Mouse (Mus musculus) mature B cell (primary cell): ENCODE data around the gene Prss35.

Experiments used
- in situ Hi-C: fragments of 300-500 bp; cut with MboI; formaldehyde crosslinking; loops from 2 replicates; pipeline ENCODE4 v1.14.3; 2019

The Prss35 gene

DNA sequence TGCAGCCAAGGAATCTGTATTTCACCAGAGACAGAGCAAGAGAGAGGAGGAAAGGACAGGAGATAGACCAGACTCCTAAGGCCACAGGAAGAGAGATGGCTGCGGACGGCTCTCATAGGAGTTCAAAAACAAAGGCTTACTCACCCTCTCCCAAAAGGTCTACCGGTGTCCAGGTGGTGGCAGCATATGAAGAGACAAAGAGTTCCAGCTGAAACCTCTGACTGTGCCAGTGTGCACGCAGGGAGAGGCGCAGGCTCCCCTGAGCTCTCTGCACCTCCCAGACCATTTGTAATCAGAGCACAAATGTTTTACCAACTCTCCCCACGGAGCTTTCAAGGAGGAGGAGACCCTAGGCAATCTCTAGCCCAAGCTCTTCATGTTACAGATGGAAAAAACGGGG, 55.2 kb downstream of the Prss35 start:
- in situ Hi-C loops: no loop called here

DNA sequence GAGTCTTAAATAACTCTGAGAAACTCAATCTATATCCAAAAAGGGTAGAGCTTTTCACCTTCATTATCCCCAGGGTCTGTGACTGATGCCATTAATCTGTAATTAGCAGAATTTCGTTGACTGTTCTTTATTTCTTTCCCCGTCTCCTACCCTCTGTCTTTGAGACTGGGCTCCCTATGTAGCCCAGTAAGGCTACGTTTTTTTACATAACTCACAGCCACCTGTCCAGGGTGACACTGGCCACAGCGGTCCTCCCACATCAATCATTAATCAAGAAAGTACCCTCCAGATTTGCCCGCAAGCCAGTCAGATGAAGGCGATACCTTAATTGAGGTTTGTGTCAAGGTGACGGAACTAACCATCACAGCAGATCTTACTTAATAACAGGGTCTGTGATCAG, 55.6 kb downstream of the Prss35 start:
- in situ Hi-C loops: no loop called here

DNA sequence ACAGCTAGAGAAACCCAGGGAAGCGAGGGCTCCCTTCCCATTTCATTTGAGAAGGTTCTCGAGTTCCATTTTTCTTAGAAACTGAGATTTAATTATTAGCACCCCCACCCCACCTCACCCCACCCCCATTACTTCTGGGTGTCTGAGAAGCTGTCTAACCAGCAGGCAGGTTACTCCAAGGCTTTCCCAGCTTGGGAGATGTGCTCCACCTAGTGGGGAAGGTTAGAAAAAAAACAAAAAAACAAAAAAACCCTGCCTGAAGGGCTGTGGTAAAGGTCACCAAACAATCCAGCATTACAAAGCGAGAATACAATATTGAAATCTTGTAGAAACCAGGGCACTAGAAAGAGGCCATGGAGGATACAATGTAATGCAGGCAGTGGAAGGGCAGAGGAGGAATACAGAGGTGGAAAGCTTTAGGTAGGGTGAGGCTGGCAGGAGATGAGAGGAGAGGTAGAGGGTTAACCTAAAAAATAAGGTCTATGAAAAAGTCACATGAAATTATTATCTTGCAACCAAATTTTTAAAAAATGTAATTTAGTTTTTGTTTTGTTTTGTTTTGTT, 57.2 kb downstream of the Prss35 start:
- in situ Hi-C loops: no loop called here
